ENCODE assay signal across 17 mouse cellular contexts in the genomic region with DNA sequence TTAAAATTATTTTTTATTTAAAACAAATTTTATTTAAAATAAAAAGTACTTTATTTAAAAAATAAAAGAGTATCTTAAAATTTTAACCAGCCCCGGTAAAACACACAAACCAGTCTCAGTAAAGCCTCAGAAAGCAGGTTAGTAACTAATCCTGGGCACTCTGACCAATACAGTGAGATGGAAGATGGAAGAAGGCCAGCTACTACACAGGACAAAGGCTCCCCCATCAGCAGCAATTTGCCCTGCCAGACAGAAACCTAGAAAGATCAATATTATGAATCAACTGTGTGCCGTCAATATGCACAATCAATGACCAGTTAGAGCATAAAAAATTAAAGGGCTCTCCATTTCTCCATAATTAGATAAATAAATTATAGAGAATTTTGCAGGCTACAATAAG. TPM values are rescaled to one million over a fixed set of nuclear protein-coding genes. Genes with fewer than 3 reads are reported as not detected.
DNase-seq lines count a peak whose midpoint lies in the region; ATAC-seq lines count a peak whose summit lies in the region.
"Had no signal": no experiment of that assay in that cellular context is flagged by ENCODE, and none has a peak within 500 bp of the region (broad histone marks: within the 10 kb centered on the region; RNA-seq: fewer than 3 reads in every experiment).

No protein-coding gene starts in this region.

- no peak overlapping the region for H3K27ac ChIP-seq in midbrain, embryonic 11.5 days (ENCODE audit: low read depth, low read length)
- no peak overlapping the region for H3K27ac ChIP-seq in midbrain, embryonic 10.5 days (replicated peaks)
- H3K27ac ChIP-seq: embryonic facial prominence, embryonic 10.5 days; embryonic facial prominence, embryonic 12.5 days; forebrain, embryonic 13.5 days; forebrain, embryonic 15.5 days had no signal

- H3K4me2 ChIP-seq in midbrain, embryonic 11.5 days = no peak overlapping the region
- H3K4me2 ChIP-seq: embryonic facial prominence, embryonic 12.5 days; forebrain, embryonic 13.5 days; forebrain, embryonic 15.5 days had no signal

- H3K4me1 ChIP-seq in midbrain, embryonic 11.5 days (ENCODE audit: control insufficient read depth, insufficient read depth, low read length) = no peaks in the 10 kb centered on the region
- H3K4me1 ChIP-seq in midbrain, embryonic 10.5 days = no peaks in the 10 kb centered on the region
- H3K4me1 ChIP-seq: embryonic facial prominence, embryonic 10.5 days; embryonic facial prominence, embryonic 12.5 days; forebrain, embryonic 13.5 days; forebrain, embryonic 15.5 days had no signal

- H3K9me3 ChIP-seq in midbrain, embryonic 11.5 days (ENCODE audit: control insufficient read depth, low read length) = no peaks in the 10 kb centered on the region
- H3K9me3 ChIP-seq in midbrain, embryonic 10.5 days (replicated peaks) = no peaks in the 10 kb centered on the region
- H3K9me3 ChIP-seq: embryonic facial prominence, embryonic 10.5 days; embryonic facial prominence, embryonic 12.5 days; forebrain, embryonic 13.5 days; forebrain, embryonic 15.5 days had no signal

- no peaks in the 10 kb centered on the region for H3K36me3 ChIP-seq in midbrain, embryonic 11.5 days (ENCODE audit: control insufficient read depth, insufficient read depth, low read length)
- no peaks in the 10 kb centered on the region for H3K36me3 ChIP-seq in midbrain, embryonic 10.5 days
- H3K36me3 ChIP-seq: embryonic facial prominence, embryonic 10.5 days; embryonic facial prominence, embryonic 12.5 days; forebrain, embryonic 15.5 days had no signal

- H3K27me3 ChIP-seq in midbrain, embryonic 11.5 days (ENCODE audit: control insufficient read depth, insufficient read depth, low read length) = no peaks in the 10 kb centered on the region
- no peaks in the 10 kb centered on the region for H3K27me3 ChIP-seq in midbrain, embryonic 10.5 days (ENCODE audit: low read depth, poor library complexity, severe bottlenecking)
- H3K27me3 ChIP-seq: embryonic facial prominence, embryonic 12.5 days; forebrain, embryonic 13.5 days; forebrain, embryonic 15.5 days had no signal

- H3K4me3 ChIP-seq in midbrain, embryonic 11.5 days (ENCODE audit: low read depth, low read length) = no peak overlapping the region
- H3K4me3 ChIP-seq in midbrain, embryonic 10.5 days = no peak overlapping the region
- H3K4me3 ChIP-seq: embryonic facial prominence, embryonic 10.5 days; embryonic facial prominence, embryonic 12.5 days; forebrain, embryonic 13.5 days; forebrain, embryonic 15.5 days had no signal

- WGBS in midbrain, embryonic 11.5 days = 92% methylated on average over 2 of the region's 2 CpGs
- 93% methylated on average over 2 of the region's 2 CpGs for WGBS in midbrain, embryonic 10.5 days

- H3K9ac ChIP-seq in midbrain, embryonic 11.5 days (ENCODE audit: low read length) = no peak overlapping the region
- H3K9ac ChIP-seq: embryonic facial prominence, embryonic 12.5 days; forebrain, embryonic 13.5 days; forebrain, embryonic 15.5 days; forebrain, postnatal 0 days had no signal

- peak; percentile 22 to 53 for DNase-seq in cerebellum, postnatal 10 days
- DNase-seq in cerebellum, postnatal 25 days = no peak
- peak; percentile 81 for DNase-seq in midbrain, embryonic 11.5 days (ENCODE audit: low spot score, missing footprints)
- no peak for DNase-seq in midbrain, embryonic 10.5 days (ENCODE audit: low spot score)
- no peak for DNase-seq in layer of hippocampus, adult 18-20 months (ENCODE audit: low spot score in 2 of 2)
- DNase-seq: adrenal gland, adult 2 months; adrenal gland, postnatal 10 days; adrenal gland, postnatal 25 days; cerebellum, adult 11-12 months; cerebellum, adult 9-10 months; forebrain, postnatal 0 days had no signal

- no peak for ATAC-seq in midbrain, embryonic 11.5 days (ENCODE audit: low FRiP score)
- ATAC-seq: forebrain, embryonic 13.5 days; forebrain, embryonic 15.5 days; forebrain, postnatal 0 days had no signal

RNA-seq across cellular contexts. Expression of a gene that starts 9.9 kb away (rescaled TPM):
- polyA plus RNA-seq in midbrain, embryonic 11.5 days (2014; fragmentation: Nextera tagmentation; extraction: Ambion mirVana) = 2.6 and 3.2 TPM in 2 replicates
- 1.1 and 1.4 TPM in 2 replicates for polyA plus RNA-seq in midbrain, embryonic 10.5 days (2016; fragmentation: Nextera tagmentation; extraction: Ambion mirVana)
- 10 to 100 TPM; 86.9 to 89.0 TPM for total RNA-seq in layer of hippocampus, adult 18-20 months (2021)
- total RNA-seq: MEL had no signal
- polyA plus RNA-seq: C2C12 had no signal

Comparison
In these comparisons a context has a peak if more than half of its experiments do, and no peak if none do; other contexts are left out.
1. DNase-seq: peak in cerebellum, postnatal 10 days (2 of 2) and midbrain, embryonic 11.5 days (single experiment); none in cerebellum, postnatal 25 days (0 of 2), midbrain, embryonic 10.5 days (single experiment) and layer of hippocampus, adult 18-20 months (0 of 2).